Mouse (Mus musculus) CH12.LX (cell line): ENCODE results near the gene Commd3. TPM values are rescaled to one million over a fixed set of nuclear protein-coding genes. Genes with fewer than 3 reads are reported as not detected.
A peak's percentile ranks its signal among the peaks of the same experiment; 100 is the strongest.

Source experiments
- DNase-seq: peaks from one replicate; pipeline ENCODE4 v3.0.0-alpha.2; 2013; ENCODE audit errors: extremely low read depth
- H3K27ac ChIP-seq: 2 replicates; pipeline ENCODE4 v1.5.1; 2012; ENCODE audit warnings: low read depth, mild to moderate bottlenecking, control low read depth, moderate library complexity; ENCODE audit not compliant: insufficient read depth
- H3K27me3 ChIP-seq: replicated peaks from 2 replicates; pipeline ENCODE3; 2012; ENCODE audit warnings: inconsistent platforms
- H3K36me3 ChIP-seq, 2 experiments: replicated peaks in 1 of 2; 2 replicates each; pipeline versions ENCODE3 to v1.6.1; 2012; ENCODE audit warnings: inconsistent platforms in 1 of 2, low read length in 1 of 2, mild to moderate bottlenecking in 1 of 2, mixed read lengths in 1 of 2, moderate library complexity in 1 of 2; ENCODE audit not compliant: control insufficient read depth in 1 of 2, insufficient read depth in 1 of 2
- H3K4me1 ChIP-seq, 2 experiments: 2 replicates each; pipeline ENCODE4 v1.6.1; 2012; ENCODE audit warnings: inconsistent platforms in 1 of 2, moderate library complexity in 1 of 2; ENCODE audit not compliant: insufficient read depth in 2 of 2, control insufficient read depth in 1 of 2
- H3K4me2 ChIP-seq: 2 replicates; pipeline ENCODE4 v1.6.1; 2012; ENCODE audit warnings: low read depth, mild to moderate bottlenecking, control low read depth; ENCODE audit not compliant: poor library complexity, insufficient read depth, severe bottlenecking
- H3K4me3 ChIP-seq, 3 experiments: fragments of 150-350 bp in 1 of 3; sonication (generic) in 1 of 3; replicated peaks in 1 of 3; 2 replicates each; pipeline versions ENCODE3 to v1.5.1; 2011 to 2012; ENCODE audit warnings: low read depth in 2 of 3, low read length in 2 of 3, mild to moderate bottlenecking in 2 of 3, moderate library complexity in 2 of 3, control low read depth in 1 of 3, improper control_type of control experiment in 1 of 3, inconsistent platforms in 1 of 3, mixed read lengths in 1 of 3; ENCODE audit not compliant: poor library complexity in 1 of 3
- H3K79me2 ChIP-seq: replicated peaks from 2 replicates; pipeline ENCODE4 v1.6.1; 2012; ENCODE audit warnings: mild to moderate bottlenecking, moderate library complexity; ENCODE audit not compliant: control insufficient read depth, poor library complexity, insufficient read depth, severe bottlenecking; ENCODE audit errors: extremely low read depth
- H3K9ac ChIP-seq: 2 replicates; pipeline ENCODE4 v1.6.1; 2012; ENCODE audit warnings: low read depth, mild to moderate bottlenecking, control low read depth, moderate library complexity; ENCODE audit not compliant: insufficient read depth
- H3K9me3 ChIP-seq: replicated peaks from 2 replicates; pipeline ENCODE3; 2012; ENCODE audit warnings: low read length, inconsistent platforms, mixed read lengths
- CHD1 ChIP-seq: IDR thresholded peaks from 2 replicates; pipeline ENCODE4 v1.6.1; 2012; ENCODE audit warnings: low read depth, low read length, improper control_type of control experiment, inconsistent platforms
- CHD2 ChIP-seq: IDR thresholded peaks from 2 replicates; pipeline ENCODE4 v1.6.1; 2011; ENCODE audit warnings: low read length, improper control_type of control experiment
- CTCF ChIP-seq, 2 experiments: IDR thresholded peaks in 1 of 2; conservative IDR thresholded peaks in 1 of 2; 2 replicates each; pipeline ENCODE4 v1.5.1; 2011 to 2012; ENCODE audit warnings: low read depth in 2 of 2, low read length in 2 of 2, improper control_type of control experiment in 1 of 2, inconsistent platforms in 1 of 2, mild to moderate bottlenecking in 1 of 2, moderate library complexity in 1 of 2
- ELF1 ChIP-seq: IDR thresholded peaks from 2 replicates; pipeline ENCODE4 v1.6.1; 2014; ENCODE audit warnings: low read depth, mild to moderate bottlenecking, inconsistent platforms, low read length, improper control_type of control experiment
- EP300 ChIP-seq: IDR thresholded peaks from 2 replicates; pipeline ENCODE4 v1.6.1; 2011; ENCODE audit warnings: low read length, improper control_type of control experiment
- GABPA ChIP-seq: IDR thresholded peaks from 2 replicates; pipeline ENCODE4 v1.6.1; 2012; ENCODE audit warnings: low read depth, low read length, improper control_type of control experiment, inconsistent platforms; ENCODE audit not compliant: insufficient replicate concordance
- HCFC1 ChIP-seq: IDR thresholded peaks from 2 replicates; pipeline ENCODE4 v1.6.1; 2012; ENCODE audit warnings: low read depth, mild to moderate bottlenecking, inconsistent platforms, low read length, improper control_type of control experiment
- IRF4 ChIP-seq: IDR thresholded peaks from 2 replicates; pipeline ENCODE4 v1.6.1; 2014; ENCODE audit warnings: low read depth, mild to moderate bottlenecking, inconsistent platforms, low read length, improper control_type of control experiment
- KAT2A ChIP-seq: IDR thresholded peaks from 2 replicates; pipeline ENCODE4 v1.6.1; 2012; ENCODE audit warnings: low read length, improper control_type of control experiment, inconsistent platforms; ENCODE audit not compliant: insufficient replicate concordance
- MXI1 ChIP-seq: IDR thresholded peaks from 2 replicates; pipeline ENCODE4 v1.6.1; 2011; ENCODE audit warnings: mild to moderate bottlenecking, low read depth, low read length, improper control_type of control experiment
- MYC ChIP-seq: IDR thresholded peaks from 2 replicates; pipeline ENCODE4 v1.6.1; 2011; ENCODE audit warnings: low read depth, mild to moderate bottlenecking, improper control_type of control experiment, low read length
- PAX5 ChIP-seq: IDR thresholded peaks from 2 replicates; pipeline ENCODE4 v1.6.1; 2012; ENCODE audit warnings: low read length, inconsistent platforms, mixed read lengths
- POLR2AphosphoS2 ChIP-seq: IDR thresholded peaks from 2 replicates; pipeline ENCODE4 v1.6.1; 2011; ENCODE audit warnings: low read depth, low read length, improper control_type of control experiment
- RAD21 ChIP-seq: IDR thresholded peaks from 2 replicates; pipeline ENCODE4 v1.6.1; 2011; ENCODE audit warnings: low read depth, mild to moderate bottlenecking, low read length, improper control_type of control experiment, moderate library complexity
- RCOR1 ChIP-seq: conservative IDR thresholded peaks from 2 replicates; pipeline ENCODE4 v1.6.1; 2012; ENCODE audit warnings: low read depth, mild to moderate bottlenecking, inconsistent platforms, low read length, improper control_type of control experiment
- SMC3 ChIP-seq: IDR thresholded peaks from 2 replicates; pipeline ENCODE4 v1.6.1; 2011; ENCODE audit warnings: low read depth, low read length, improper control_type of control experiment
- TBP ChIP-seq: conservative IDR thresholded peaks from 2 replicates; pipeline ENCODE4 v1.6.1; 2011; ENCODE audit warnings: low read depth, low read length, improper control_type of control experiment
- TCF12 ChIP-seq: IDR thresholded peaks from 2 replicates; pipeline ENCODE4 v1.6.1; 2014; ENCODE audit warnings: low read depth, mild to moderate bottlenecking, inconsistent platforms, low read length, improper control_type of control experiment
- USF1 ChIP-seq: IDR thresholded peaks from 2 replicates; pipeline ENCODE4 v1.6.1; 2014; ENCODE audit warnings: low read depth, mild to moderate bottlenecking, inconsistent platforms, low read length, improper control_type of control experiment
- ZC3H11A ChIP-seq: IDR thresholded peaks from 2 replicates; pipeline ENCODE4 v1.6.1; 2012; ENCODE audit warnings: low read depth, mild to moderate bottlenecking, inconsistent platforms, low read length, improper control_type of control experiment
- ZKSCAN1 ChIP-seq: IDR thresholded peaks from 2 replicates; pipeline ENCODE4 v1.6.1; 2012; ENCODE audit warnings: low read depth, inconsistent platforms, low read length, improper control_type of control experiment, borderline replicate concordance
- ZNF384 ChIP-seq: IDR thresholded peaks from 2 replicates; pipeline ENCODE4 v1.6.1; 2012; ENCODE audit warnings: low read depth, low read length, improper control_type of control experiment, inconsistent platforms
- dilution Hi-C: fragments of 300-500 bp; cut with MboI; formaldehyde crosslinking; loops from 2 replicates; pipeline ENCODE4 v1.14.3; 2020; ENCODE audit warnings: low sequenced_read_pairs; ENCODE audit not compliant: extremely low pct_unique_long_range_greater_than_20kb, extremely low pct_ligation_motif_present
- in situ Hi-C: fragments of 300-500 bp; cut with MboI; formaldehyde crosslinking; loops from 3 replicates; pipeline ENCODE4 v1.14.3; 2019; ENCODE audit warnings: low sequenced_read_pairs, low pct_ligation_motif_present, low pct_unique_long_range_greater_than_20kb, mixed read lengths
- polyA plus RNA-seq: library from polyadenylated mRNA; unstranded; fragments of >175 nt; gene quantifications from 2 replicates; pipeline ENCODE4 v1.2.1, GENCODE M21; 2012; ENCODE audit warnings: low read depth; ENCODE audit not compliant: insufficient read length
- total RNA-seq, 2 experiments: library from RNA; depleted of rRNA; stranded (reverse); fragments of 300-350 nt in 1 of 2; fragments of >200 nt in 1 of 2; gene quantifications; 2 replicates each; pipeline ENCODE4 v1.2.3; 2012 to 2014

The Commd3 gene
- total and polyA plus RNA-seq, 3 experiments = 116 to 183 (median 149) TPM

DNA sequence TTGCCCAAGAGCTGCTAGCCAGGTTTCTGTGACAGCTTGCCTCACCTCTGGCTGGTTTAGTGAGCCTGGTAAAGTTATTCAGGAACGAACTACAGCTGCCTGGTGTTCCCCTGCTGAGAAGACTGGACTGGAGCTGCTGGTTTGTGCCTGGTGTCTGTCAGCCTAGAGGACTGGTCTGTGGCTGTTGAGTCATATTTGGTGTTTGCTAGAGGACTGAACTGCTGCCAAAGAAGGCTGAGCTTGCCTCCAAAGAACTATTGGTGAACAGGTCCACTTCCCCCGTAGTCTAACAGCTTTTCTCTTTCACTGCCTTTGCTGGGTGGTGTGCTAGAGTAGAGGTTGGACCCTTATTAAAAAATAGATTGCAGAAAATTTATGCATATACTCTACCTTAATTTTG lies 40.9 kb downstream of the Commd3 start:
- in situ Hi-C loops (no loop called here), dilution Hi-C loops (no loop called here)
- no peak overlapping the region for H3K27ac ChIP-seq
- no peaks in the 10 kb centered on the region for H3K9me3 ChIP-seq
- H3K4me1 ChIP-seq = no peaks in the 10 kb centered on the region
- no peak overlapping the region for H3K4me3 ChIP-seq
- H3K9ac ChIP-seq = no peak overlapping the region
- no peaks in the 10 kb centered on the region for H3K27me3 ChIP-seq
- no peak for DNase-seq
- TF ChIP-seq CHD1 = no peak
- TF ChIP-seq TBP = no peak
- no peak for TF ChIP-seq USF1
- TF ChIP-seq MYC = no peak
- no peak for TF ChIP-seq ZKSCAN1
- no peak for TF ChIP-seq ZNF384
- TF ChIP-seq PAX5 = no peak
- TF ChIP-seq POLR2AphosphoS2 = no peak
- TF ChIP-seq RCOR1 = no peak
- TF ChIP-seq ELF1 = no peak
- TF ChIP-seq KAT2A = no peak
- TF ChIP-seq CHD2 = no peak
- no peak for TF ChIP-seq TCF12
- TF ChIP-seq MXI1 = no peak
- TF ChIP-seq HCFC1 = no peak
- no peak for TF ChIP-seq SMC3
- no peak for TF ChIP-seq IRF4
- no peak for TF ChIP-seq ZC3H11A
- no peaks in the 10 kb centered on the region for H3K36me3 ChIP-seq
- H3K4me2 ChIP-seq = no peak overlapping the region
- H3K79me2 ChIP-seq = no peaks in the 10 kb centered on the region

DNA sequence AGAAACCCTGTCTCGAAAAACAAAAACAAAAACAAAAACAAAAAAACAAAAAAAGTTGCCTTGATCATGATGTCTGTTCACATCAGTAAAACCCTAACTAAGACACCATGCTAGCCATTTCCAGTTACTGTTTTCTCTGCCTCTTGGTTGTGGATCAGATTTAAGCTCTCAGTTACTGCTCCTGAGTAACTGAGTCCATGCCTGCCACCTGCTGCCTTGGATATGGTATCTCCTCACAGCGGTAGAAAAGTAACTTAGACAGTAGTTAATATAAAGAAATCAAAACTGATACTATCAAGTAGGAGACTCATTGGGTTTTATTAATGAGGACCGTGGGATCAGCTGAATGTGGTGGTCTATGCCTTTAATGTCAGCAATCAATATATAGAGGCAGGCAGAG lies 42.2 kb downstream of the Commd3 start:
- no peak for DNase-seq
- H3K9ac ChIP-seq = no peak overlapping the region
- no peak overlapping the region for H3K4me2 ChIP-seq
- H3K9me3 ChIP-seq = no peaks in the 10 kb centered on the region
- H3K4me1 ChIP-seq = no peaks in the 10 kb centered on the region
- no peak overlapping the region for H3K4me3 ChIP-seq
- H3K36me3 ChIP-seq = no peaks in the 10 kb centered on the region
- H3K79me2 ChIP-seq = no peaks in the 10 kb centered on the region
- dilution Hi-C loops = no loop called here
- in situ Hi-C loops = no loop called here
- no peaks in the 10 kb centered on the region for H3K27me3 ChIP-seq
- no peak for TF ChIP-seq GABPA
- TF ChIP-seq SMC3 = peak; percentile 61
- peak; percentile 58 for TF ChIP-seq RAD21
- TF ChIP-seq EP300 = no peak
- peak in 1 of 2 experiments; percentile 54; a peak in 2 of 4 replicates for TF ChIP-seq CTCF (conservative IDR thresholded peaks at IDR 0.05 in 1 of 2, IDR thresholded peaks at IDR 0.05 in 1 of 2; ENCODE audit: low read depth in 2 of 2, low read length in 2 of 2)
- H3K27ac ChIP-seq = no peak overlapping the region
